In genomic region chr1:179107211-179107610, GRCm38 (mm10) we compare ENCODE assay signal across 12 mouse cellular contexts.
DNase-seq lines count a peak whose midpoint lies in the region; ATAC-seq lines count a peak whose summit lies in the region.
"Had no signal": no experiment of that assay in that cellular context is flagged by ENCODE, and none has a peak within 500 bp of the region (broad histone marks: within the 10 kb centered on the region; RNA-seq: fewer than 3 reads in every experiment).

No protein-coding gene starts in this region.

- no peaks in the 10 kb centered on the region for H3K9me3 ChIP-seq in midbrain, embryonic 13.5 days
- no peaks in the 10 kb centered on the region for H3K9me3 ChIP-seq in midbrain, embryonic 10.5 days (replicated peaks)
- H3K9me3 ChIP-seq in neural tube, embryonic 15.5 days (replicated peaks) = no peaks in the 10 kb centered on the region
- H3K9me3 ChIP-seq: hindbrain, embryonic 15.5 days had no signal

- ATAC-seq in midbrain, embryonic 13.5 days = no peak
- no peak for ATAC-seq in neural tube, embryonic 15.5 days (ENCODE audit: low FRiP score)

- peak overlapping the region; percentile 31; the same call in 1 of the 2 replicates for H3K27ac ChIP-seq in midbrain, embryonic 13.5 days
- no peak overlapping the region for H3K27ac ChIP-seq in midbrain, embryonic 10.5 days (replicated peaks)
- H3K27ac ChIP-seq in neural tube, embryonic 15.5 days (replicated peaks) = 0 out of 2 replicates have a peak overlapping the region, but pooled peaks have one; percentile 33
- H3K27ac ChIP-seq: macrophage had no signal

- H3K4me2 ChIP-seq in midbrain, embryonic 13.5 days (replicated peaks) = no peak overlapping the region
- H3K4me2 ChIP-seq in neural tube, embryonic 15.5 days = no peak overlapping the region

- H3K9ac ChIP-seq in midbrain, embryonic 13.5 days (replicated peaks) = no peak overlapping the region
- H3K9ac ChIP-seq in neural tube, embryonic 15.5 days (replicated peaks) = no peak overlapping the region
- H3K9ac ChIP-seq: hindbrain, embryonic 15.5 days had no signal

- H3K27me3 ChIP-seq in midbrain, embryonic 13.5 days = peaks cover 50% of the 10 kb centered on the region
- H3K27me3 ChIP-seq in midbrain, embryonic 10.5 days (ENCODE audit: low read depth, poor library complexity, severe bottlenecking) = peaks cover 37% of the 10 kb centered on the region
- H3K27me3 ChIP-seq in neural tube, embryonic 15.5 days (replicated peaks) = peaks cover 5% of the 10 kb centered on the region; the same call in 1 of the 2 replicates
- H3K27me3 ChIP-seq: CH12.LX had no signal

- H3K4me1 ChIP-seq in midbrain, embryonic 13.5 days (replicated peaks) = peaks cover 30% of the 10 kb centered on the region
- peaks cover 32% of the 10 kb centered on the region for H3K4me1 ChIP-seq in midbrain, embryonic 10.5 days
- H3K4me1 ChIP-seq in neural tube, embryonic 15.5 days = peaks cover 25% of the 10 kb centered on the region

- peak; percentile 16 to 17 for DNase-seq in cerebellum, postnatal 36 days
- DNase-seq in cerebellum, postnatal 4 days (ENCODE audit: low spot score in 2 of 2) = no peak
- DNase-seq in midbrain, embryonic 10.5 days (ENCODE audit: low spot score) = no peak
- DNase-seq in fat pad, adult 2 months (ENCODE audit: extremely low read depth, low read depth, low spot score) = peak; percentile 18
- no peak for DNase-seq in urinary bladder, postnatal 4 days (ENCODE audit: low spot score in 2 of 2)
- DNase-seq in layer of hippocampus, adult 8-10 months (ENCODE audit: low spot score in 2 of 2) = no peak
- DNase-seq: layer of hippocampus, adult 9-11 months had no signal

- no peak overlapping the region for H3K4me3 ChIP-seq in midbrain, embryonic 13.5 days (replicated peaks)
- no peak overlapping the region for H3K4me3 ChIP-seq in midbrain, embryonic 10.5 days
- no peak overlapping the region for H3K4me3 ChIP-seq in neural tube, embryonic 15.5 days (replicated peaks)
- H3K4me3 ChIP-seq: hindbrain, embryonic 15.5 days had no signal

- H3K36me3 ChIP-seq in midbrain, embryonic 13.5 days = no peaks in the 10 kb centered on the region
- no peaks in the 10 kb centered on the region for H3K36me3 ChIP-seq in midbrain, embryonic 10.5 days
- H3K36me3 ChIP-seq in neural tube, embryonic 15.5 days = no peaks in the 10 kb centered on the region
- H3K36me3 ChIP-seq: hindbrain, embryonic 15.5 days had no signal

- 70% methylated on average over 7 of the region's 7 CpGs for WGBS in midbrain, embryonic 13.5 days
- WGBS in midbrain, embryonic 10.5 days = 82% methylated on average over 7 of the region's 7 CpGs
- WGBS in neural tube, embryonic 15.5 days = 47% methylated on average over 7 of the region's 7 CpGs

Comparison
In these comparisons a context has a peak if more than half of its experiments do, and no peak if none do; other contexts are left out.
1. DNase-seq: peak in cerebellum, postnatal 36 days (2 of 2) and fat pad, adult 2 months (single experiment); none in cerebellum, postnatal 4 days (0 of 2), midbrain, embryonic 10.5 days (single experiment), urinary bladder, postnatal 4 days (0 of 2) and layer of hippocampus, adult 8-10 months (0 of 2).